Mouse (Mus musculus): ENCODE measurements around the gene Incenp. TPM values are rescaled to one million over a fixed set of nuclear protein-coding genes. Genes with fewer than 3 reads are reported as not detected.
"Not testable (repeated sequence)": the region's sequence is repeated elsewhere in the genome, so short reads cannot be mapped to it uniquely, and the experiment has no call there.

The Incenp gene
- polyA plus RNA-seq, 1 experiment, result 89.6 TPM

- H3K36me3 ChIP-seq (ENCODE audit: control insufficient read depth, insufficient read depth), result no peaks in the 10 kb centered on the region
- H3K27me3 ChIP-seq (ENCODE audit: control insufficient read depth, insufficient read depth, insufficient read length), result no peaks in the 10 kb centered on the region
- no peak for TF ChIP-seq FOSL1 (IDR thresholded peaks at IDR 0.05; ENCODE audit: insufficient read depth, low read length, poor library complexity, severe bottlenecking)
- no peak for TF ChIP-seq MYOG (IDR thresholded peaks at IDR 0.05; ENCODE audit: control insufficient read depth, extremely low read depth, insufficient read length)
- no peak for TF ChIP-seq MYOD1 (IDR thresholded peaks at IDR 0.05; ENCODE audit: control insufficient read depth, insufficient read length, low read depth)
- TF ChIP-seq CEBPB (IDR thresholded peaks at IDR 0.05; ENCODE audit: low read depth), result no peak
- TF ChIP-seq USF1 (IDR thresholded peaks at IDR 0.05; ENCODE audit: low read depth), result no peak
- TF ChIP-seq MAX (IDR thresholded peaks at IDR 0.05), result no peak
- TF ChIP-seq CTCF (IDR thresholded peaks at IDR 0.05; ENCODE audit: control insufficient read depth, insufficient read depth, insufficient read length), result no peak
- H3K79me2 ChIP-seq (ENCODE audit: control insufficient read depth, insufficient read depth), result no peaks in the 10 kb centered on the region
- no peaks in the 10 kb centered on the region for H3K79me3 ChIP-seq (ENCODE audit: low read depth)
- no peak overlapping the region for H3ac ChIP-seq (ENCODE audit: control insufficient read depth, insufficient read length, low read depth)
- H3K4me3 ChIP-seq (ENCODE audit: insufficient read depth, poor library complexity, severe bottlenecking), result no peak overlapping the region
Measured at GRCm38 (mm10) chr19:9914346-9914745, 15.0 kb upstream of the Incenp start.

GRCm38 (mm10) chr19:9913784-9914183 is 14.4 kb upstream of the Incenp start:
- no peaks in the 10 kb centered on the region for H3K27me3 ChIP-seq (ENCODE audit: control insufficient read depth, insufficient read depth, insufficient read length)
- H3ac ChIP-seq (ENCODE audit: control insufficient read depth, insufficient read length, low read depth), result no peak overlapping the region
- no peaks in the 10 kb centered on the region for H3K79me2 ChIP-seq (ENCODE audit: control insufficient read depth, insufficient read depth)
- H3K79me3 ChIP-seq (ENCODE audit: low read depth), result no peaks in the 10 kb centered on the region
- H3K36me3 ChIP-seq (ENCODE audit: control insufficient read depth, insufficient read depth), result no peaks in the 10 kb centered on the region
- TF ChIP-seq MYOG (IDR thresholded peaks at IDR 0.05; ENCODE audit: control insufficient read depth, extremely low read depth, insufficient read length), result no peak
- TF ChIP-seq MAX (IDR thresholded peaks at IDR 0.05), result no peak
- no peak for TF ChIP-seq CEBPB (IDR thresholded peaks at IDR 0.05; ENCODE audit: low read depth)
- TF ChIP-seq CTCF (IDR thresholded peaks at IDR 0.05; ENCODE audit: control insufficient read depth, insufficient read depth, insufficient read length), result no peak
- TF ChIP-seq MYOD1 (IDR thresholded peaks at IDR 0.05; ENCODE audit: control insufficient read depth, insufficient read length, low read depth), result no peak
- no peak for TF ChIP-seq USF1 (IDR thresholded peaks at IDR 0.05; ENCODE audit: low read depth)
- no peak for TF ChIP-seq FOSL1 (IDR thresholded peaks at IDR 0.05; ENCODE audit: insufficient read depth, low read length, poor library complexity, severe bottlenecking)
- no peak overlapping the region for H3K4me3 ChIP-seq (ENCODE audit: insufficient read depth, poor library complexity, severe bottlenecking)

DNA sequence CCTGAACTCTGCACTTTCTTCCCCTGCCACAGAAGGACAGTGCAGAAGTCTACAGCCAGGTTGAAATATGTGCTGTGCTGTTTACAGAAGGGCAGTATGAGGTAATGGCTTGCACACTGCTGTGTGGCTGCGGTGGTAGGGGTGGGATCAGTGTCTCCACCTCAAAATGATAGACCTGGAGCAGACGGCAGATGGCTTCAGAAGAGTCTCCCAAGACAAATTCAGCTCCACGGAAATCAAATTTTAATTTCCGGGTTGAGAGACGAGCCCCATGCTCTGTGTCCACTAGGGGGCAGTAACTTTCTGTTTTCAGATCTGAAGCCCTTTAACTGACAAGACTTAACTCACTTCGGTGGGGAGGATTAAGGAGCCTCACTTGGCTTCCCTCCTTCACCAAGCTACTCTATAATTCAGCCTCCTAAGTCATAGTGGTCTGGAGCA is 12.0 kb upstream of the Incenp start:
- Histone ChIP-seq H3K36me3 (ENCODE audit: control insufficient read depth, insufficient read depth) (no peaks in the 10 kb centered on the region), H3K4me3 (ENCODE audit: insufficient read depth, poor library complexity, severe bottlenecking) (no peak overlapping the region), H3K79me2 (ENCODE audit: control insufficient read depth, insufficient read depth) (no peaks in the 10 kb centered on the region), H3K27me3 (ENCODE audit: control insufficient read depth, insufficient read depth, insufficient read length) (no peaks in the 10 kb centered on the region), H3ac (ENCODE audit: control insufficient read depth, insufficient read length, low read depth) (peak overlapping the region; percentile 44), H3K79me3 (ENCODE audit: low read depth) (no peaks in the 10 kb centered on the region)
- no peak for TF ChIP-seq CEBPB (IDR thresholded peaks at IDR 0.05; ENCODE audit: low read depth)
- no peak for TF ChIP-seq CTCF (IDR thresholded peaks at IDR 0.05; ENCODE audit: control insufficient read depth, insufficient read depth, insufficient read length)
- no peak for TF ChIP-seq USF1 (IDR thresholded peaks at IDR 0.05; ENCODE audit: low read depth)
- no peak for TF ChIP-seq MYOD1 (IDR thresholded peaks at IDR 0.05; ENCODE audit: control insufficient read depth, insufficient read length, low read depth)
- no peak for TF ChIP-seq MYOG (IDR thresholded peaks at IDR 0.05; ENCODE audit: control insufficient read depth, extremely low read depth, insufficient read length)
- TF ChIP-seq MAX (IDR thresholded peaks at IDR 0.05), result no peak
- TF ChIP-seq FOSL1 (IDR thresholded peaks at IDR 0.05; ENCODE audit: insufficient read depth, low read length, poor library complexity, severe bottlenecking), result no peak

DNA sequence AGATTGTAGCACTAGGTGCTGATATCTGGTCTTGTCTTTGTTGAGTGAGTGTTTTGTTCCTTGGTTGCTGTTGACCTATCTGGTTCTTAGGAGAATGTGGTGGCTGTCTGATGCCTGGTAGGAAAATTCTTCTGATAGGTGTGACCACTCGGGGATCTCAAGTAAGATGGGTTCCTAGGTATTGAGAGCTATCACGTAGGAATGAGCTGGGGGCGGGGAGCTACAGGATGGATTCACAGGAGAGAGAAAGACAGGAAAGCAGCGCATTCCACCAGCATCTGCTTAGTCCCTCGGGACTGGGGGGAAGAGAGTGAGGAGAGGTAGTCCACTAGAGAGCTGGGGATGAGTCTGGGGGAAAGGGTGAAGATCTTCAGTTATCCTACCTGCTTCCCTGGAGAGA is 10.0 kb upstream of the Incenp start:
- Histone ChIP-seq H3K79me3 (ENCODE audit: low read depth) (no peaks in the 10 kb centered on the region), H3K27me3 (ENCODE audit: control insufficient read depth, insufficient read depth, insufficient read length) (no peaks in the 10 kb centered on the region), H3K79me2 (ENCODE audit: control insufficient read depth, insufficient read depth) (no peaks in the 10 kb centered on the region), H3K4me3 (ENCODE audit: insufficient read depth, poor library complexity, severe bottlenecking) (no peak overlapping the region), H3K36me3 (ENCODE audit: control insufficient read depth, insufficient read depth) (no peaks in the 10 kb centered on the region), H3ac (ENCODE audit: control insufficient read depth, insufficient read length, low read depth) (no peak overlapping the region)
- TF ChIP-seq MYOG (IDR thresholded peaks at IDR 0.05; ENCODE audit: control insufficient read depth, extremely low read depth, insufficient read length) (no peak), CEBPB (IDR thresholded peaks at IDR 0.05; ENCODE audit: low read depth) (no peak), MYOD1 (IDR thresholded peaks at IDR 0.05; ENCODE audit: control insufficient read depth, insufficient read length, low read depth) (no peak), FOSL1 (IDR thresholded peaks at IDR 0.05; ENCODE audit: insufficient read depth, low read length, poor library complexity, severe bottlenecking) (no peak), USF1 (IDR thresholded peaks at IDR 0.05; ENCODE audit: low read depth) (no peak), CTCF (IDR thresholded peaks at IDR 0.05; ENCODE audit: control insufficient read depth, insufficient read depth, insufficient read length) (no peak), MAX (IDR thresholded peaks at IDR 0.05) (no peak)

DNA sequence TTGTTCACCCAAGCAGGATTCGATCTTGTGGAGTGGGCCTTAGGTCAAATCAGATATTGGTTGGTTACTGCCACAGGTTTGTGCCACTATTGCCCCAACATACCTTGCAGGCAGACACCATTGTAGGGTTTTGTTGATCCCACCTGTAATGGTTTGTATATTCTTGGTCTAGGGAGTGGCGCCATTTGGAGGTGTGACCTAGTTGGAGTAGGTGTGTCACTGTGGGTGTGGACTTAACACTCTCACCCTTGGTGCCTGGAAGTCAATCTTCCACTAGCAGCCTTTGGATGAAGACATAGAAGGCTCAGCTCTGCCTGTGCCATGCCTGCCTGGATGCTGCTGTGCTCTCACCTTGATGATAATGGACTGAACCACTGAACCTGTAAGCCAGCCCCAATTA is 1.3 kb upstream of the Incenp start:
- H3ac ChIP-seq (ENCODE audit: control insufficient read depth, insufficient read length, low read depth); H3K4me3 ChIP-seq (ENCODE audit: insufficient read depth, poor library complexity, severe bottlenecking); H3K27me3 ChIP-seq (ENCODE audit: control insufficient read depth, insufficient read depth, insufficient read length): not testable (repeated sequence)
- Histone ChIP-seq H3K79me2 (ENCODE audit: control insufficient read depth, insufficient read depth) (peaks cover 37% of the 10 kb centered on the region), H3K36me3 (ENCODE audit: control insufficient read depth, insufficient read depth) (peaks cover 11% of the 10 kb centered on the region), H3K79me3 (ENCODE audit: low read depth) (peaks cover 34% of the 10 kb centered on the region)

DNA sequence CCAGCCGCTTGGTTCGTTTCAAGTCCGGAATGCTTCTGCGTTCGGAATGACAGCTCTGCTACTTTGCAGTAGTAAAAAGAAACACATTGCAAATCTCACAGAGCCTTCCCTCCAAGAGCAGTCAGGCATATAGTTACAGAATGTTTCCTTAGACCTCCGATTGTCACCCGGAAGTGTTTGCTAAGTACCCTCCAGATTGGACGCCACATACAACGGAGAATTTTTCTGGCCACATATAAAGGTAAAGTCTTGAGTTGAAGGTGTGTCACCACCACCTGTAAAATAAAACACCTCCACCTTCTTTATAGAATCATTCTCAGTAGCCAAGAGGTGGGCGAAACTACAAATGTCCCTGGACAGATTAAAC is 412 bp upstream of the Incenp start:
- Histone ChIP-seq H3K4me3 (ENCODE audit: insufficient read depth, poor library complexity, severe bottlenecking) (peak overlapping the region; percentile 99), H3K79me2 (ENCODE audit: control insufficient read depth, insufficient read depth) (peaks cover 46% of the 10 kb centered on the region), H3ac (ENCODE audit: control insufficient read depth, insufficient read length, low read depth) (peak overlapping the region; percentile 49), H3K27me3 (ENCODE audit: control insufficient read depth, insufficient read depth, insufficient read length) (no peaks in the 10 kb centered on the region), H3K79me3 (ENCODE audit: low read depth) (peaks cover 43% of the 10 kb centered on the region), H3K36me3 (ENCODE audit: control insufficient read depth, insufficient read depth) (peaks cover 20% of the 10 kb centered on the region)
- TF ChIP-seq USF1 (IDR thresholded peaks at IDR 0.05; ENCODE audit: low read depth) (no peak), MYOD1 (IDR thresholded peaks at IDR 0.05; ENCODE audit: control insufficient read depth, insufficient read length, low read depth) (no peak), FOSL1 (IDR thresholded peaks at IDR 0.05; ENCODE audit: insufficient read depth, low read length, poor library complexity, severe bottlenecking) (no peak), MYOG (IDR thresholded peaks at IDR 0.05; ENCODE audit: control insufficient read depth, extremely low read depth, insufficient read length) (no peak), CEBPB (IDR thresholded peaks at IDR 0.05; ENCODE audit: low read depth) (no peak), MAX (IDR thresholded peaks at IDR 0.05) (no peak), CTCF (IDR thresholded peaks at IDR 0.05; ENCODE audit: control insufficient read depth, insufficient read depth, insufficient read length) (no peak)
